Mouse (Mus musculus): Measurements from ENCODE around the gene Lamc3. TPM values are rescaled to one million over a fixed set of nuclear protein-coding genes. Genes with fewer than 3 reads are reported as not detected.
"Not testable (repeated sequence)": the region's sequence is repeated elsewhere in the genome, so short reads cannot be mapped to it uniquely, and the experiment has no call there.

Gene Lamc3
- polyA plus RNA-seq, 1 experiment from 2014 or later, result 0.15 TPM

DNA sequence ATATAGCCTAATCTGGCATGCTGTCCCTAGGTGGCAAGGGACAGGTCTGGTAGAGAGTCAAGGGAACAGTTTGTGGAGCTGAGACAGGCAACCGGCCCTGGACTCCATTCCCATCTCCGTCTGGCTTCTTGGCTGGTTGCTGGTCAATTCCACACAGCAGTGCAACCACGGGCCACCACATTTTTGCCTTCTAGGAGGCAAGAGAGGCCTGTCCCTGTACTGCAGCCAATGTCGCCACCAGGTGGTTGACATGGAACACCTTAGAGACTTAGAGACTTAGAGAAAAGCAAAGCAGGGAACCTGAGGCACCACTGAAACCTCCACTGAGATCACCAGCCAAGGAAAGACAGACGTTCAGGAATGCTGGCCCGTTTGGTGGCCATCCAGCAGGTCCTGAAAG lies 2.3 kb upstream of the Lamc3 start:
- Histone ChIP-seq H3K4me1 (peaks cover 24% of the 10 kb centered on the region), H3K27me3 (ENCODE audit: low read depth, poor library complexity, severe bottlenecking) (peaks cover 99% of the 10 kb centered on the region), H3K9me3 (replicated peaks) (no peaks in the 10 kb centered on the region), H3K36me3 (no peaks in the 10 kb centered on the region), H3K4me3 (no peak overlapping the region), H3K27ac (no peak overlapping the region)
- WGBS, result 27% methylated on average over 6 of the region's 6 CpGs
- DNase-seq (ENCODE audit: low spot score), result peak; percentile 61

DNA sequence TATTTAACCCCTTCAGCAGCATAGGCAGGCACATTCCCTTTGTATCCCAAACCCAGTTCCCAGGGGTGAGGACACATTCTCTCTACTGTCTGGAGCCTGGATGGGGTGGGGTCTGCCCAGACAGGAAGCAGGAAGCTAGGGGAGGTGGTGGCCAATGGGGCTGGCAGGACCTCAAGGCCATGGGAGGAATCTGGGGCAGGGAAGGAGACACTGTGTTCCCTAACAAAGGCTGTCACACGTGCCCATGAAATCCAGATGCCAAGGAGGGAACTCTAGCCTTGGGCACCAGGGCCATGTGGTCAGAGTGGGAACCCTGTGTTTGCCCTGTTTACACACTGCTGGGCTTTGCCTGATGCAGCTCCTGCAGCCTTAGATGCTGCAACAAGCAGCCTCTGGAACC lies 1.8 kb downstream of the Lamc3 start:
- no peak for DNase-seq (ENCODE audit: low spot score)
- 64% methylated on average over 1 of the region's 1 CpGs for WGBS
- Histone ChIP-seq H3K27me3 (ENCODE audit: low read depth, poor library complexity, severe bottlenecking) (peaks cover 67% of the 10 kb centered on the region), H3K9me3 (replicated peaks) (no peaks in the 10 kb centered on the region), H3K4me3 (no peak overlapping the region), H3K27ac (no peak overlapping the region), H3K4me1 (peaks cover 53% of the 10 kb centered on the region), H3K36me3 (no peaks in the 10 kb centered on the region)

DNA sequence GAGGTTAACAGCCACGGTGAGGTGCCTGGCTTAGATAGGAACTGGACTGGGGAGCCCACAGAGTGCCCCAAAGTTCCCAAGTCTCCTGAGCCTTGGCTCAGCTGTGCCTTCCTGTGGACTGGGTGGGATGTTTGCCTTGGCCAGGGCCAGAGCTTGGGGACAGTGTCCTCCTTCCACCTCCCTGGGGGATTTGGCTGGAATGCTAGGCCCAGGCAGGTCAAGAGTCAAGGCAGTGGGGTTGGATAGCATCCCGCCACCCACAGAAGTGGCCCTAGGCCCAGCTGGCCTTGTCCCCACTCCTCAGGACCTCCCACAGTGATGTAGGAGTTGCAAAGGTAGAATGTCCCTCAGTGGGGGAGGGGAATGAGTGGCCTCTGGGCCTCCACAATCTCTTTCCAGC lies 4.1 kb downstream of the Lamc3 start:
- H3K36me3 ChIP-seq, result no peaks in the 10 kb centered on the region
- 91% methylated on average over 2 of the region's 2 CpGs for WGBS
- DNase-seq (ENCODE audit: low spot score), result no peak
- H3K4me1 ChIP-seq, result peaks cover 71% of the 10 kb centered on the region
- no peaks in the 10 kb centered on the region for H3K9me3 ChIP-seq (replicated peaks)
- peak overlapping the region; percentile 26; the same call in 1 of the 2 replicates for H3K27ac ChIP-seq
- no peak overlapping the region for H3K4me3 ChIP-seq
- H3K27me3 ChIP-seq (ENCODE audit: low read depth, poor library complexity, severe bottlenecking), result peaks cover 44% of the 10 kb centered on the region

DNA sequence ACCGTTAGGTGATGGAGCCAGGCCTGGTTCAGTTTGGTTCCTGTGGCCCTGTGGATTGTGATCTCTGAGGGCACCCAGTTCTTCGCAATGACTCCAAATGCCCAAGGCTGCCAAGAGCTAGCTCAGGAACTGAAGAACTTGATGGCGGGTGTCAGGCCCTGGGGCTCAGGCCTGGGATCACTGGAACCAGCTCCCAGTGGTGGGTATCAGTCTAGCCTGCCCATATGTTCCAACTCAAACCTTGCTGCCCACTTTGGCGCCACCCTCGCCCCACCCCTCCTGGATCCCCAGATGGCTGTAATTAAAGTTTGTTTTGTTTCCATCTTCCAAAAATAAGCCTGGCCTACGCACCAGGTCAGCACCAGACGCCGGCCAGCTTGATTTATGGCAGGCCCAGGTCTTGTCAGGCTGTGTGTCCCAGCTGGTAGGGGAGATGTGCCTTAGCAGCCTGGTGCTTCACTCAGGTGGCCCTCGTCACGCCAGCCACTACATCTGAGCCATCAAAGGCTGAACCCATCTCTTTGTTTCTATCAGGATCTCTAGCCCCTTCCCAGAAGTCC lies 6.1 kb downstream of the Lamc3 start:
- peaks cover 24% of the 10 kb centered on the region for H3K27me3 ChIP-seq (ENCODE audit: low read depth, poor library complexity, severe bottlenecking)
- no peaks in the 10 kb centered on the region for H3K9me3 ChIP-seq (replicated peaks)
- no peak overlapping the region; the same call in 1 of the 2 replicates for H3K4me3 ChIP-seq
- no peak for DNase-seq (ENCODE audit: low spot score)
- 42% methylated on average over 10 of the region's 10 CpGs for WGBS
- H3K4me1 ChIP-seq, result peaks cover 61% of the 10 kb centered on the region
- no peaks in the 10 kb centered on the region for H3K36me3 ChIP-seq
- H3K27ac ChIP-seq, result peak overlapping the region; percentile 74

DNA sequence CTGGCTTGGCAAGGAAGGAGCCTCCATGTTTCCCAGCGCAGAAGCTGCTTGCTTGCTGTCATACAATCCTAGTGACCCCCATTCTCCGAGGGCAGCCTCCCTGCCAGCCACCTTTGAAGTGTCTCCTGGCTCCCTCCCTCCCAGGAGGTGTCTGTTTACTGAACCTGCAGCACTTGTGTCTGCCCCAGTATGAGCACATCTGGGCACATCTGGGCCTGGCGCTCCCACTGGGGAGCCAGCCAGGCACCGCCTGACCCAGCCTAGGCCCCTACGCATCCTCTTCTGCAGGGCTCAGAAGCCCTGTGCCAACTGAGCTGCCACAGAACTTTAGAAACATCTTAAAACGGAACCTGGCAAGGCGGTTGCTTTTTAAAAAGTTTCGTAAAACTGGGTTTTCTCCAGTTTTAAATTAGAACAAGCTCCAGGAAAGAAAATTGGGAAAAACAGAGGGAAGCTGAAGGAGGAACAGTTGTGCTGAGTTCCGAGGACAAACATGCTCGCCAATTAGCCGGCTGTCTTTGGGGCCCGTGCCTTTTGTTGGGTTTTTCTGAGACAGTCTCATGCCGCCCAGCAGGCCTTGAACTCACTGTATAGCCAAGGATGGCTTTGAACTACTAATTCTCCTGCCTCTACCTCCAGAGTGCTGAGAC lies 7.3 kb downstream of the Lamc3 start:
- WGBS, result 46% methylated on average over 13 of the region's 13 CpGs
- Histone ChIP-seq H3K27me3 (ENCODE audit: low read depth, poor library complexity, severe bottlenecking) (peaks cover 12% of the 10 kb centered on the region), H3K36me3 (no peaks in the 10 kb centered on the region), H3K4me1 (peaks cover 57% of the 10 kb centered on the region), H3K27ac (peak overlapping the region; percentile 74), H3K4me3 (no peak overlapping the region), H3K9me3 (replicated peaks) (no peaks in the 10 kb centered on the region)
- peak; percentile 45 for DNase-seq (ENCODE audit: low spot score)

DNA sequence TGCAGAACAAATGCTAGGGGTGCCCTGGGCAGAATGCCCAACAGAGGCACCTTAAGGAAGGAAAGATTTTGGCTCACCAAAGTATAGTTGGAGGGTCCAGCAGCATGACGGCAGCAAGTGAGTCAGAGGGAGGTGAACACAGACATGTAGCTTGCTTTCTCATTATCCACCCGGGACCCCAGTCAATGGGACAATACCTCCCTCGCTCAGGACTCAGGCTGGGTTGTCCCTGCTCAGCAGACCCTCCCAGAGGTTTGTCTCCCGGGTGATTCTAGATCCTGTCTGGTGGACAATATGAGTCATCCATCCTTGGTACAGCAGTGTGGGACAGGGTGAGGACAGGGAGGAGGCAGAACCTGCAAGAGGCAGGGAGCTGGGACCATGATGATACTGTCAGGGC lies 13.8 kb downstream of the Lamc3 start:
- H3K27me3 ChIP-seq (ENCODE audit: low read depth, poor library complexity, severe bottlenecking), result no peaks in the 10 kb centered on the region
- 84% methylated on average over 4 of the region's 4 CpGs for WGBS
- H3K4me3 ChIP-seq, result no peak overlapping the region
- H3K9me3 ChIP-seq (replicated peaks), result no peaks in the 10 kb centered on the region
- peaks cover 55% of the 10 kb centered on the region for H3K4me1 ChIP-seq
- H3K36me3 ChIP-seq, result no peaks in the 10 kb centered on the region
- DNase-seq (ENCODE audit: low spot score), result no peak
- H3K27ac ChIP-seq, result no peak overlapping the region

DNA sequence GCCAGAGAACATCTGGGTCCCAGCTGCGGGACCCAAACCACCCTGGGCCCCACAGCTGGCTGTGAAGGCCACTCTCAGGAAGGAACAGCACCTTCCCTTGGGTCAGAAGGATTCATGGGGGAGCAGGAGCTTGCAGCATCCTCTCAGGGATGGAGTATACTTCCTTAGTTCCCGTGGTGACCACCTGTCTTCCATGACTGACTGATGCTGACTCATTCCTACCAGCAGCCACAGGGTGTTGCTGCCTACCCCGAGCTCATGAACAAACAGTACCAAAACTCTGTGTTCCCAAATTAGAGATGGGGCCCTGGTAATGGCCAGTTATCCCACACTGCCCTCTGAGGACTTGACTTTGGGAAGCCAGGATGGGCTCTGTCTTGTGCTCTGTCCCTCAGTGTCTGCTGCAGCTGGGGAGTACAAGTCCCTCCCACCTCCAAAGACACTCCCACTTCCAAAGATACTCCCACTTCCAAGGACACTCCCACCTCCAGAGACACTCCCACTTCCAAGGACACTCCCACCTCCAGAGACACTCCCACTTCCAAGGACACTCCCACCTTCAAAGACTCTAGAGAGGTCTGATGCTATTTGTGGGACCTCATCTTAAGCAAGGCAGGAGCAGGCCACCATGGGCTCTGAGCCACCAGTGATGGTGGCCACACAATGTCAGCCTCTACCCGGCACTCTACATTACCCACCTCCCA lies 14.7 kb downstream of the Lamc3 start:
- Histone ChIP-seq H3K4me3 (no peak overlapping the region), H3K9me3 (replicated peaks) (no peaks in the 10 kb centered on the region), H3K36me3 (no peaks in the 10 kb centered on the region), H3K27me3 (ENCODE audit: low read depth, poor library complexity, severe bottlenecking) (peaks cover 7% of the 10 kb centered on the region; the same call in 1 of the 2 replicates), H3K4me1 (peaks cover 58% of the 10 kb centered on the region), H3K27ac (no peak overlapping the region)
- 50% methylated on average over 4 of the region's 4 CpGs for WGBS
- DNase-seq (ENCODE audit: low spot score), result no peak

DNA sequence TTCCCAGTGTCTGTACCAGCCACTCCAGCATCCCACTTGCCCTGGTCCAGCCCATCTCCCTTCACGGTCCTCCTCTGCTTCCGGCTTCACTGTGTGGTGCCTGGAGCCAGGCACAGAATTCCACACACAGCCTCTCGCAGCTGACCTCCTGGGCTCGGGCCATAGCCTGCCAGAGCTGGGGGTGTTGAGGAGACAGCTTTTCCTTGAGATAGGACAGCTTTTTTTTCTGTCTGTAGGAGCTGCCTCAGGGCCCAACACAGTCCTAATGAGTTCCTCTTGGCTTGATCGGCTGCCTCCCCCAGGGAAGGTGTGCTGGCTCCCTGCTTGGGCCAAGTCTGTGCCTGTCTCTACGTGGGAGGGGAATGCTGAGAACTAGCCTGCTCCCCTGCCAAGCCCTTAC lies 17.0 kb downstream of the Lamc3 start:
- peaks cover 58% of the 10 kb centered on the region for H3K4me1 ChIP-seq
- no peak for DNase-seq (ENCODE audit: low spot score)
- H3K27me3 ChIP-seq (ENCODE audit: low read depth, poor library complexity, severe bottlenecking), result peaks cover 7% of the 10 kb centered on the region; the same call in 1 of the 2 replicates
- no peaks in the 10 kb centered on the region for H3K36me3 ChIP-seq
- H3K4me3 ChIP-seq, result no peak overlapping the region
- H3K27ac ChIP-seq, result peak overlapping the region; percentile 61
- no peaks in the 10 kb centered on the region for H3K9me3 ChIP-seq (replicated peaks)
- 6% methylated on average over 6 of the region's 6 CpGs for WGBS

DNA sequence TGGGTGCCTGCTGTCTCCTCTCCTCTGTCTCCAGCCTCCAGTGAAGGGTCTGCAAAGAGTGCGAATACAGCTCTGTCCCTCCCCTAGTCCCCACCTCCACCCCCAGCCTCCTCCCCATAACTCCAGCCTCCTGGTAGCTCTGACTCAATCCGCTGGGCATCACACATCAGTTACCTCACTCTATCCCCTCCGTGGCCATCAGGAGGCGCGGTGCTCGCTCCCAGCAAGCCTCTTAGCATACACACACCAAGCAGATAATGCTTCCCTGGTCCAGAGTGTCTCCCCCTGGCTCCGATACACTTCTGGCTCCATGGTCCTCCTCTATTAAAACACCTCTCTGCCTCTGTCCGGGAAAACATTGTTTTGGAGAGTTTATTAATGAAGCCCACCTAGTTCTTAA lies 17.5 kb downstream of the Lamc3 start:
- WGBS, result 9% methylated on average over 8 of the region's 8 CpGs
- peak; percentile 62 for DNase-seq (ENCODE audit: low spot score)
- Histone ChIP-seq H3K9me3 (replicated peaks) (no peaks in the 10 kb centered on the region), H3K27me3 (ENCODE audit: low read depth, poor library complexity, severe bottlenecking) (peaks cover 7% of the 10 kb centered on the region; the same call in 1 of the 2 replicates), H3K4me3 (no peak overlapping the region), H3K27ac (peak overlapping the region; percentile 61), H3K36me3 (no peaks in the 10 kb centered on the region), H3K4me1 (peaks cover 55% of the 10 kb centered on the region)

DNA sequence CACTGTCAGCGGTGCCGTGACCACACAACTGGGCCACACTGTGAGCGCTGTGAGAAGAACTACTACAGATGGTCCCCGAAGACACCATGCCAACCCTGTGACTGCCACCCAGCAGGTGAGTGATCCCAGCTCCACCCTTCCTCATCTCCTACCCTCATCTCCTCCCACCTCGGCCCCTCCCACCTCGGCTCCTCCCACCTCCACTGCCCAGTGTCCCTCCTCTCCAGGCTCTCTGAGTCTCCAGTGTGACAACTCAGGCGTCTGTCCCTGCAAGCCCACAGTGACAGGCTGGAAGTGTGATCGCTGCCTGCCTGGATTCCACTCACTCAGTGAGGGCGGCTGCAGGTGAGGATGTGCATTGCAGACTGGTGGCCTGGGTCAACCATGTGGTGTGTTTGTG lies 18.6 kb downstream of the Lamc3 start:
- no peak for DNase-seq (ENCODE audit: low spot score)
- no peak overlapping the region for H3K4me3 ChIP-seq
- no peaks in the 10 kb centered on the region for H3K9me3 ChIP-seq (replicated peaks)
- H3K27me3 ChIP-seq (ENCODE audit: low read depth, poor library complexity, severe bottlenecking), result peaks cover 7% of the 10 kb centered on the region; the same call in 1 of the 2 replicates
- no peaks in the 10 kb centered on the region for H3K36me3 ChIP-seq
- no peak overlapping the region for H3K27ac ChIP-seq
- 29% methylated on average over 9 of the region's 9 CpGs for WGBS
- H3K4me1 ChIP-seq, result peaks cover 49% of the 10 kb centered on the region

DNA sequence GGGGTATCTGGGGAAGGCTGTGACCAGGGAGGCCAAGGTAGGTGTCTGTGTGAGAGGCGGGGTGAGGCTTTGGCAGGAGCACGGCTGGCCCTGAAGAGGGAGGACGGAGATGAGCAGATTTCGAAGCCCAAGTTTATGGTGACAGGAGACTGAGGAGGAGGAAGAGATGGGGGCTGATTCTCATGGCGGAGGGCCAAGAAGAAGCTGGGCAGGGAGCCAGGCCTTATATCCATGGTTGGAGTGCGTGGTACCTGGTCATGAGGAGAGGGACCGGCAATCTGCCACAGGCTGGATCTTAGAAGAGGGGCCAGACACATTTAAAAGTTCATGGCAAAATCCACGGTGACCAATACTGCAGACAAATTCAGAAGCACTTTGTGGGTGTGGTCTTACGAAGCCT lies 19.3 kb downstream of the Lamc3 start:
- Histone ChIP-seq H3K9me3 (replicated peaks) (no peaks in the 10 kb centered on the region), H3K27ac (no peak overlapping the region), H3K4me3 (no peak overlapping the region), H3K36me3 (no peaks in the 10 kb centered on the region), H3K27me3 (ENCODE audit: low read depth, poor library complexity, severe bottlenecking) (peaks cover 7% of the 10 kb centered on the region; the same call in 1 of the 2 replicates), H3K4me1 (peaks cover 41% of the 10 kb centered on the region)
- DNase-seq (ENCODE audit: low spot score), result no peak
- 89% methylated on average over 9 of the region's 9 CpGs for WGBS

DNA sequence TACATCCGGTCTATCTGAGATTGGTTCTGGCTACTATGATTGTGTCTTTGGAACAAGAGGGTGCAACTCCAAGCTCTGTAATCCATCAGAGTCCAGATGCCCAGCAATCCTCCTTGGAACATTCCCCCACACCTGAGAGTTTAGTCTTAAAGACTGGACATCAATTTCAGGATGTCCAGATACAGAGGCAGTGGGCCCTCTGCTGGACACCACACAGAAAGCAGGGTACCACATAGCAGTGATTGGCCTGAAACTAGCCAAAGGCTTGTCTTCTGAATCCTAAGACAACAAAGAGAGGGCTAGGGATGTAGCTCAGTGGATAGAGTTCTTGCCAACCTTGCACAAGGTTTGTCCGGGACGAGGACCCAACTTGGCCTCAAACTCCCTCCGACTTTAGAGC lies 25.5 kb downstream of the Lamc3 start:
- no peaks in the 10 kb centered on the region for H3K4me1 ChIP-seq
- H3K27me3 ChIP-seq (ENCODE audit: low read depth, poor library complexity, severe bottlenecking), result no peaks in the 10 kb centered on the region
- H3K36me3 ChIP-seq, result no peaks in the 10 kb centered on the region
- no peak overlapping the region for H3K27ac ChIP-seq
- DNase-seq (ENCODE audit: low spot score), result peak; percentile 39
- 70% methylated on average over 4 of the region's 4 CpGs for WGBS
- H3K9me3 ChIP-seq (replicated peaks), result no peaks in the 10 kb centered on the region
- H3K4me3 ChIP-seq, result no peak overlapping the region

DNA sequence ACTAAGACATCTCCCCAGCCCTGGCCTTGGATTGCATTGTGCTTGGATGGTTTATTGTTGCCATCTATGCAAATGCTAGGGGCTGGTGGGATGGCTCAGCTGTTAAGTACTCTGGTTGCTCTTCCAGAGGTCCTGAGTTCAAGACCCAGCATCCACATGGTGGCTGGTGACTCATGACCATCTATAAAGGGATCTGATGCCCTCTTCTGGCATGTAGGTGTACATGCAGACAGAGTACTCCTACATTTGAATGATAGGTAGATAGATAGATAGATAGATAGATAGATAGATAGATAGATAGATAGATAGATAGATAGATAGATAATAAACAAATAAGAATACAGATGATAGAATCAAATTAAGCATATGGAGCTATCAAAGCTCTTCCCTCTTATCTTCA lies 27.1 kb downstream of the Lamc3 start:
- not testable (repeated sequence) for H3K4me3 ChIP-seq; H3K4me1 ChIP-seq; H3K27ac ChIP-seq; H3K27me3 ChIP-seq (ENCODE audit: low read depth, poor library complexity, severe bottlenecking); H3K36me3 ChIP-seq; H3K9me3 ChIP-seq (replicated peaks); DNase-seq (ENCODE audit: low spot score)

Measured in limb, embryonic 10.5 days (tissue).